Mouse (Mus musculus) brain, embryonic 14.5 days (tissue): Measurements from ENCODE around the gene Ubr4.

Source experiments
- CTCF ChIP-seq: fragments of 200-500 bp; IDR thresholded peaks from 2 replicates; pipeline ENCODE4 v1.5.1; 2012; ENCODE audit warnings: inconsistent platforms, mild to moderate bottlenecking, moderate library complexity, borderline replicate concordance; ENCODE audit not compliant: insufficient read depth, insufficient read length; ENCODE audit errors: extremely low read depth
- POLR2A ChIP-seq: fragments of 200-500 bp; IDR thresholded peaks from 2 replicates; pipeline ENCODE4 v1.6.1; 2012; ENCODE audit warnings: mild to moderate bottlenecking, inconsistent platforms, borderline replicate concordance; ENCODE audit not compliant: poor library complexity, insufficient read depth, insufficient read length, severe bottlenecking; ENCODE audit errors: extremely low read depth

- TF ChIP-seq CTCF (no peak), POLR2A (peak; percentile 99)
These were observed 42.1 kb upstream of the Ubr4 start, which contains the start of the genes Pqlc2 and Akr7a5 for GRCm38 (mm10) chr4:139310171-139310898.
